Mouse (Mus musculus): ENCODE results near the gene B3gnt3. TPM values are rescaled to one million over a fixed set of nuclear protein-coding genes. Genes with fewer than 3 reads are reported as not detected.
"Not testable (repeated sequence)": the region's sequence is repeated elsewhere in the genome, so short reads cannot be mapped to it uniquely, and the experiment has no call there.

B3gnt3 gene
- total RNA-seq, 1 experiment: 1.3 TPM

DNA sequence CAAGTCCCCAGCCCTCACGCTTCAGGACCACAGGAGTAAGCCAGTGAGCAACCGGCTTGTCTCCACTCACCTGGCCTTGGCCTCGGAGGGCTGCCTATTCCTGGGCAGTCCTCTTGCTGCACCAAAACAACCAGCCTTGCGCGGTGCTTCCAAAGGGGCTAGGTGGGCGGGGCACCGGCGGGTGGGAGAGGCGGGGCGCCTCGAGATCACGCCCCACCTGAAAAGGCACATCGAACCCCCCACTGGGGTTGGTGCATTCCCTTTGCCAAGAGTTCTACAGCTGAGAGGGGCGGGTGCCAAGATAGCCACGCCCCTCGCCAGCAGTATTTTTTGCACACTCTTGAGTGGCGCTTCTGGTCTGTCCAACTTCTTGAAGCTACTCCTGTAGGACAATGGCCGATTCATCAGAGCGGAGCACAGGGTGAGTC, 40.1 kb upstream of the B3gnt3 start:
- no peak overlapping the region for H3K27ac ChIP-seq (ENCODE audit: insufficient read depth, low read depth, low read length, poor library complexity, severe bottlenecking)
- no peaks in the 10 kb centered on the region for H3K9me3 ChIP-seq (ENCODE audit: control insufficient read depth, insufficient read depth, low read depth, low read length)
- DNase-seq (ENCODE audit: low read depth, low spot score): no peak
- H3K4me3 ChIP-seq (ENCODE audit: insufficient read depth in 1 of 2, low read depth in 1 of 2, low read length in 2 of 2, poor library complexity in 1 of 2, severe bottlenecking in 1 of 2): peak overlapping the region; percentile 55 to 73
- in situ Hi-C loops (cut with MboI; ENCODE audit: low sequenced_read_pairs in 2 of 2, unreplicated experiment in 2 of 2): loop anchor here in 1 of 2 experiments (5.0 kb wide), 1 partner anchor 474 kb away; no protein-coding TSS in a partner anchor
- peaks cover 5 to 14% of the 10 kb centered on the region in 2 experiments for H3K4me1 ChIP-seq (ENCODE audit: control insufficient read depth in 2 of 2, insufficient read depth in 2 of 2, low read length in 2 of 2, poor library complexity in 1 of 2)
- no peak for TF ChIP-seq CHD2 (IDR thresholded peaks at IDR 0.05; ENCODE audit: low read depth, low read length)
- TF ChIP-seq HCFC1 (IDR thresholded peaks at IDR 0.05; ENCODE audit: borderline replicate concordance, insufficient read depth, low read length): no peak
- no peak for TF ChIP-seq ZNF384 (IDR thresholded peaks at IDR 0.05; ENCODE audit: low read depth, low read length)
- TF ChIP-seq MAFK (IDR thresholded peaks at IDR 0.05; ENCODE audit: insufficient read depth, low read depth, low read length): no peak
- no peak for TF ChIP-seq ZC3H11A (IDR thresholded peaks at IDR 0.05; ENCODE audit: borderline replicate concordance, low read depth, low read length)
- peaks cover 7% of the 10 kb centered on the region for H3K36me3 ChIP-seq (ENCODE audit: control insufficient read depth, insufficient read depth, low read length, poor library complexity, severe bottlenecking)
- peak overlapping the region; percentile 42; the same call in 1 of the 2 replicates for H3K9ac ChIP-seq (ENCODE audit: insufficient read depth, low read depth, low read length, poor library complexity, severe bottlenecking)

DNA sequence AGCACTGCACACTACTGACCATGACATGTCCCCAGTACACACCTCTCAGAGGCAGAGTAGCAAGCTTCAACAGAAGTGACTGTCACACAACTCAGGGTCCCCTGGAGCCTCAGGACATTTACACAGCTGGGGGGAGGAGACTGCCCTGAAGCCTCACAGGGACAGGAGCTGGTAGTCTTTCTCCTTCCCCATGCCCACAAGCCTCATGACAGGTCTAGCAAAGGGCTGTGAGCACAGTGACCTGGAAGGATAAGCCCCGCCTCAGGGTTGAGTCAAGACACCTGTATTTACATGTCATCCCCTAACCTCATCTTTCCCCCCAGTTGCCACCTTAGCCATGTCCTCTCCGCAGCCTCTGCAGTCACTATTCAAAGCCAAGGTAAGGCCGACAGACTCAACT, 39.6 kb upstream of the B3gnt3 start:
- H3K4me3 ChIP-seq (ENCODE audit: insufficient read depth in 1 of 2, low read depth in 1 of 2, low read length in 2 of 2, poor library complexity in 1 of 2, severe bottlenecking in 1 of 2): peak overlapping the region; percentile 23 to 61; a peak in 3 of 4 replicates
- H3K9ac ChIP-seq (ENCODE audit: insufficient read depth, low read depth, low read length, poor library complexity, severe bottlenecking): no peak overlapping the region

GRCm38 (mm10) chr8:71738316-71738715, 36.7 kb upstream of the B3gnt3 start:
- H3K9me3 ChIP-seq (ENCODE audit: control insufficient read depth, insufficient read depth, low read depth, low read length); H3K4me3 ChIP-seq (ENCODE audit: insufficient read depth in 1 of 2, low read depth in 1 of 2, low read length in 2 of 2, poor library complexity in 1 of 2, severe bottlenecking in 1 of 2); H3K4me1 ChIP-seq (ENCODE audit: control insufficient read depth in 2 of 2, insufficient read depth in 2 of 2, low read length in 2 of 2, poor library complexity in 1 of 2); H3K27ac ChIP-seq (ENCODE audit: insufficient read depth, low read depth, low read length, poor library complexity, severe bottlenecking); H3K9ac ChIP-seq (ENCODE audit: insufficient read depth, low read depth, low read length, poor library complexity, severe bottlenecking); DNase-seq (ENCODE audit: low read depth, low spot score); H3K36me3 ChIP-seq (ENCODE audit: control insufficient read depth, insufficient read depth, low read length, poor library complexity, severe bottlenecking); in situ Hi-C loops (cut with MboI; ENCODE audit: low sequenced_read_pairs in 2 of 2, unreplicated experiment in 2 of 2): not testable (repeated sequence)

More for the DNA sequence above, 39.6 kb upstream of the B3gnt3 start:
- TF ChIP-seq CHD2 (IDR thresholded peaks at IDR 0.05; ENCODE audit: low read depth, low read length) (no peak), MAFK (IDR thresholded peaks at IDR 0.05; ENCODE audit: insufficient read depth, low read depth, low read length) (no peak), ZC3H11A (IDR thresholded peaks at IDR 0.05; ENCODE audit: borderline replicate concordance, low read depth, low read length) (no peak), HCFC1 (IDR thresholded peaks at IDR 0.05; ENCODE audit: borderline replicate concordance, insufficient read depth, low read length) (no peak), ZNF384 (IDR thresholded peaks at IDR 0.05; ENCODE audit: low read depth, low read length) (no peak)
- Histone ChIP-seq H3K4me1 (ENCODE audit: control insufficient read depth in 2 of 2, insufficient read depth in 2 of 2, low read length in 2 of 2, poor library complexity in 1 of 2) (peaks cover 5 to 14% of the 10 kb centered on the region in 2 experiments), H3K9me3 (ENCODE audit: control insufficient read depth, insufficient read depth, low read depth, low read length) (no peaks in the 10 kb centered on the region), H3K36me3 (ENCODE audit: control insufficient read depth, insufficient read depth, low read length, poor library complexity, severe bottlenecking) (peaks cover 7% of the 10 kb centered on the region), H3K27ac (ENCODE audit: insufficient read depth, low read depth, low read length, poor library complexity, severe bottlenecking) (no peak overlapping the region)
- in situ Hi-C loops (cut with MboI; ENCODE audit: low sequenced_read_pairs in 2 of 2, unreplicated experiment in 2 of 2): loop anchor here in 1 of 2 experiments (5.0 kb wide), 1 partner anchor 474 kb away; no protein-coding TSS in a partner anchor
- DNase-seq (ENCODE audit: low read depth, low spot score): no peak

GRCm38 (mm10) chr8:71731652-71732230, 30.2 kb upstream of the B3gnt3 start:
- no peak for DNase-seq (ENCODE audit: low read depth, low spot score)
- in situ Hi-C loops (cut with MboI; ENCODE audit: low sequenced_read_pairs in 2 of 2, unreplicated experiment in 2 of 2): no loop called here

More at GRCm38 (mm10) chr8:71731652-71732230, 30.2 kb upstream of the B3gnt3 start:
- H3K4me1 ChIP-seq (ENCODE audit: control insufficient read depth in 2 of 2, insufficient read depth in 2 of 2, low read length in 2 of 2, poor library complexity in 1 of 2): peaks cover 3 to 9% of the 10 kb centered on the region in 2 experiments; a peak in 2 of 4 replicates
- no peak overlapping the region for H3K9ac ChIP-seq (ENCODE audit: insufficient read depth, low read depth, low read length, poor library complexity, severe bottlenecking)
- no peaks in the 10 kb centered on the region for H3K36me3 ChIP-seq (ENCODE audit: control insufficient read depth, insufficient read depth, low read length, poor library complexity, severe bottlenecking)
- H3K27ac ChIP-seq (ENCODE audit: insufficient read depth, low read depth, low read length, poor library complexity, severe bottlenecking): no peak overlapping the region
- H3K4me3 ChIP-seq (ENCODE audit: insufficient read depth in 1 of 2, low read depth in 1 of 2, low read length in 2 of 2, poor library complexity in 1 of 2, severe bottlenecking in 1 of 2): no peak overlapping the region
- TF ChIP-seq CHD2 (IDR thresholded peaks at IDR 0.05; ENCODE audit: low read depth, low read length) (no peak), ZC3H11A (IDR thresholded peaks at IDR 0.05; ENCODE audit: borderline replicate concordance, low read depth, low read length) (0 out of 2 replicates have a peak, but pooled peaks have one; percentile 18)
- no peaks in the 10 kb centered on the region for H3K9me3 ChIP-seq (ENCODE audit: control insufficient read depth, insufficient read depth, low read depth, low read length)

Measured in ES-E14 (cell line).